Mouse (Mus musculus): ENCODE data around the gene Asap3.
A peak's percentile ranks its signal among the peaks of the same experiment; 100 is the strongest.

The Asap3 gene

GRCm38 (mm10) chr4:136206033-136206893, at the start of gene Asap3:
Gene Asap3 (plus strand): TSS chr4:136206365.
- peak; percentile 60 for DNase-seq (ENCODE audit: low read depth, low spot score)

GRCm38 (mm10) chr4:136158498-136158897, 47.7 kb upstream of the Asap3 start:
- no peak for DNase-seq (ENCODE audit: low read depth, low spot score)

- DNase-seq (ENCODE audit: low read depth, low spot score): peak; percentile 60
Measured at GRCm38 (mm10) chr4:136159802-136160397, 46.3 kb upstream of the Asap3 start.

GRCm38 (mm10) chr4:136163448-136163847, 42.7 kb upstream of the Asap3 start:
- DNase-seq (ENCODE audit: low read depth, low spot score): no peak

- DNase-seq (ENCODE audit: low read depth, low spot score): no peak
Measured at GRCm38 (mm10) chr4:136164981-136165380, 41.2 kb upstream of the Asap3 start.

GRCm38 (mm10) chr4:136167701-136168100, 38.5 kb upstream of the Asap3 start:
- no peak for DNase-seq (ENCODE audit: low read depth, low spot score)

GRCm38 (mm10) chr4:136170401-136170800, 35.8 kb upstream of the Asap3 start:
- no peak for DNase-seq (ENCODE audit: low read depth, low spot score)

GRCm38 (mm10) chr4:136171455-136171854, 34.7 kb upstream of the Asap3 start:
- DNase-seq (ENCODE audit: low read depth, low spot score): no peak

- DNase-seq (ENCODE audit: low read depth, low spot score): peak; percentile 39
Measured at GRCm38 (mm10) chr4:136172011-136172541, 34.1 kb upstream of the Asap3 start, which contains the start of gene E2f2. Gene E2f2 (plus strand): TSS chr4:136172394.

- DNase-seq (ENCODE audit: low read depth, low spot score): no peak
Measured at GRCm38 (mm10) chr4:136172542-136173209, 33.5 kb upstream of the Asap3 start.

- no peak for DNase-seq (ENCODE audit: low read depth, low spot score)
Measured at GRCm38 (mm10) chr4:136173210-136173715, 32.9 kb upstream of the Asap3 start.

GRCm38 (mm10) chr4:136174216-136175193, 31.7 kb upstream of the Asap3 start:
- no peak for DNase-seq (ENCODE audit: low read depth, low spot score)

- no peak for DNase-seq (ENCODE audit: low read depth, low spot score)
Measured at GRCm38 (mm10) chr4:136176022-136176552, 30.1 kb upstream of the Asap3 start.

- no peak for DNase-seq (ENCODE audit: low read depth, low spot score)
Measured at GRCm38 (mm10) chr4:136177244-136177611, 28.9 kb upstream of the Asap3 start.

- DNase-seq (ENCODE audit: low read depth, low spot score): no peak
Measured at GRCm38 (mm10) chr4:136177612-136178474, 28.3 kb upstream of the Asap3 start.

GRCm38 (mm10) chr4:136178475-136178921, 27.7 kb upstream of the Asap3 start:
- DNase-seq (ENCODE audit: low read depth, low spot score): no peak

- DNase-seq (ENCODE audit: low read depth, low spot score): no peak
Measured at GRCm38 (mm10) chr4:136179456-136179855, 26.7 kb upstream of the Asap3 start.

GRCm38 (mm10) chr4:136179998-136180397, 26.2 kb upstream of the Asap3 start:
- DNase-seq (ENCODE audit: low read depth, low spot score): no peak
